Mouse (Mus musculus): ENCODE results near the gene Lingo2.

DNA sequence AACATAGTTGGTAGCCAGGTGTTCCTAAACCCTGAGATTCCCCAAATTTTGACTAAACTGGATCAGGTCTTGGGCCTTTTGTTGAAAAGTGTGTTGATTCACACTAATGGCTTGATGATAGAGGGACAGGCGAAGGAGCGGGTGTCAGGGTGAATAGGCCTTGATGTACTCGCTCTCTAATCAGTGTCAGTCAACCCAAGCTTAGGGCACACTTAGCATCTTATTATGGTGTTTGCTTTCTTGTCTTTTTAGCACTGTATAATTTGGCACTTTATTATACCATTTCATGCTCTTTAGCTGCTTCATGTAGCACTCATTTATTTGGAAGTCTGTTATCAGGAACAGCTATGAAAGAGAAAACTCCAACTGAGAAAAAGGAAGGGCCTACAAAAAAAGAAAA lies 582.6 kb downstream of the Lingo2 start:
- TF ChIP-seq CTCF (IDR thresholded peaks at IDR 0.05; ENCODE audit: control insufficient read depth, insufficient read depth, insufficient replicate concordance, low read depth, low read length) (no peak), POLR2A (IDR thresholded peaks at IDR 0.05; ENCODE audit: control insufficient read depth, low read depth, low read length) (no peak)
